Mouse (Mus musculus): ENCODE data around the gene Cyp2b23. TPM values are rescaled to one million over a fixed set of nuclear protein-coding genes. Genes with fewer than 3 reads are reported as not detected.
"Not testable (repeated sequence)": the region's sequence is repeated elsewhere in the genome, so short reads cannot be mapped to it uniquely, and the experiment has no call there.

Gene Cyp2b23
- total and polyA plus RNA-seq, 3 experiments, result not detected

GRCm38 (mm10) chr7:26666011-26666410 is 20.2 kb downstream of the Cyp2b23 start:
- Histone ChIP-seq H3K36me3 (ENCODE audit: control insufficient read depth in 1 of 2, insufficient read depth in 2 of 2, low read length in 2 of 2) (no peaks in the 10 kb centered on the region), H3K4me1 (ENCODE audit: control insufficient read depth in 1 of 2, insufficient read depth in 2 of 2, low read length in 2 of 2) (no peaks in the 10 kb centered on the region), H3K9ac (ENCODE audit: control insufficient read depth, low read depth, low read length, poor library complexity, severe bottlenecking) (no peak overlapping the region), H3K27ac (ENCODE audit: control insufficient read depth, low read depth, low read length) (no peak overlapping the region), H3K27me3 (ENCODE audit: control insufficient read depth in 1 of 2, insufficient read depth in 2 of 2, low read length in 2 of 2) (no peaks in the 10 kb centered on the region), H3K9me3 (replicated peaks; ENCODE audit: insufficient read depth, low read length) (no peaks in the 10 kb centered on the region), H3K79me2 (ENCODE audit: control insufficient read depth, insufficient read depth, low read length, poor library complexity) (no peaks in the 10 kb centered on the region), H3K4me3 (ENCODE audit: control insufficient read depth in 1 of 2, insufficient read depth in 1 of 2, low read depth in 2 of 2, low read length in 2 of 2) (no peak overlapping the region)
- no peak for TF ChIP-seq HCFC1 (IDR thresholded peaks at IDR 0.05; ENCODE audit: low read depth, low read length)
- TF ChIP-seq SMC3 (IDR thresholded peaks at IDR 0.05; ENCODE audit: low read depth, low read length), result no peak
- no peak for TF ChIP-seq UBTF (IDR thresholded peaks at IDR 0.05; ENCODE audit: borderline replicate concordance, insufficient read depth, low read depth, low read length)
- no peak for TF ChIP-seq GABPA (IDR thresholded peaks at IDR 0.05; ENCODE audit: low read depth, low read length)
- TF ChIP-seq MYC (IDR thresholded peaks at IDR 0.05; ENCODE audit: low read depth, low read length), result no peak
- no peak for TF ChIP-seq USF1 (IDR thresholded peaks at IDR 0.05; ENCODE audit: low read depth, low read length)
- no peak for TF ChIP-seq GATA1 (IDR thresholded peaks at IDR 0.05; ENCODE audit: low read depth, low read length)
- no peak for TF ChIP-seq MEF2A (IDR thresholded peaks at IDR 0.05; ENCODE audit: extremely low read depth, insufficient replicate concordance, low read depth, low read length, poor library complexity, severe bottlenecking)
- TF ChIP-seq ELF1 (IDR thresholded peaks at IDR 0.05; ENCODE audit: low read depth, low read length), result no peak
- TF ChIP-seq MAZ (IDR thresholded peaks at IDR 0.05; ENCODE audit: low read depth, low read length), result no peak
- no peak for TF ChIP-seq BHLHE40 (IDR thresholded peaks at IDR 0.05; ENCODE audit: borderline replicate concordance, low read depth, low read length)
- no peak for TF ChIP-seq MAFK (IDR thresholded peaks at IDR 0.05; ENCODE audit: borderline replicate concordance, low read depth, low read length)
- TF ChIP-seq USF2 (IDR thresholded peaks at IDR 0.05; ENCODE audit: borderline replicate concordance in 1 of 2, insufficient read depth in 1 of 2, low read depth in 1 of 2, low read length in 2 of 2), result no peak
- no peak for TF ChIP-seq MAX (IDR thresholded peaks at IDR 0.05; ENCODE audit: low read length)
- no peak for TF ChIP-seq RAD21 (IDR thresholded peaks at IDR 0.05; ENCODE audit: low read depth, low read length)
- no peak for TF ChIP-seq SIN3A (IDR thresholded peaks at IDR 0.05; ENCODE audit: low read length)
- no peak for TF ChIP-seq TCF12 (IDR thresholded peaks at IDR 0.05; ENCODE audit: low read depth, low read length)
- TF ChIP-seq RCOR1 (IDR thresholded peaks at IDR 0.05; ENCODE audit: low read depth, low read length), result no peak
- TF ChIP-seq TBP (IDR thresholded peaks at IDR 0.05; ENCODE audit: low read depth, low read length), result no peak
- DNase-seq (ENCODE audit: low read depth, low spot score), result no peak

GRCm38 (mm10) chr7:26618364-26618763 is 67.9 kb downstream of the Cyp2b23 start, which contains the start of gene Vmn1r185:
Gene Vmn1r185 (minus strand): TSS chr7:26618464.
- not testable (repeated sequence) for H3K9me3 ChIP-seq (replicated peaks; ENCODE audit: insufficient read depth, low read length); DNase-seq (ENCODE audit: low read depth, low spot score); H3K4me3 ChIP-seq (ENCODE audit: control insufficient read depth in 1 of 2, insufficient read depth in 1 of 2, low read depth in 2 of 2, low read length in 2 of 2); H3K36me3 ChIP-seq (ENCODE audit: control insufficient read depth in 1 of 2, insufficient read depth in 2 of 2, low read length in 2 of 2); H3K9ac ChIP-seq (ENCODE audit: control insufficient read depth, low read depth, low read length, poor library complexity, severe bottlenecking); H3K79me2 ChIP-seq (ENCODE audit: control insufficient read depth, insufficient read depth, low read length, poor library complexity); H3K27ac ChIP-seq (ENCODE audit: control insufficient read depth, low read depth, low read length); H3K27me3 ChIP-seq (ENCODE audit: control insufficient read depth in 1 of 2, insufficient read depth in 2 of 2, low read length in 2 of 2); H3K4me1 ChIP-seq (ENCODE audit: control insufficient read depth in 1 of 2, insufficient read depth in 2 of 2, low read length in 2 of 2)

Other genes with a start within 250 kb of the Cyp2b23 start
- gene Nlrp9a, start 151.4 kb downstream of the Cyp2b23 start, total RNA-seq (2012; rRNA removed), result not detected in 2 replicates
- gene Nlrp9a, start 151.4 kb downstream of the Cyp2b23 start, polyA plus RNA-seq (2012; ENCODE audit: insufficient read depth in 1 of 2, insufficient read length in 2 of 2, low read depth in 1 of 2, low replicate concordance in 2 of 2, missing spikeins in 1 of 2), result not detected
- gene Vmn1r185, start 68.0 kb downstream of the Cyp2b23 start, total RNA-seq (2012; rRNA removed), result not detected in 2 replicates
- gene Vmn1r185, start 68.0 kb downstream of the Cyp2b23 start, polyA plus RNA-seq (2012; ENCODE audit: insufficient read depth in 1 of 2, insufficient read length in 2 of 2, low read depth in 1 of 2, low replicate concordance in 2 of 2, missing spikeins in 1 of 2), result not detected
- gene Cyp2b19, start 70.7 kb upstream of the Cyp2b23 start, total RNA-seq (2012; rRNA removed), result not detected in 2 replicates
- not detected for gene Cyp2b19, start 70.7 kb upstream of the Cyp2b23 start, polyA plus RNA-seq (2012; ENCODE audit: insufficient read depth in 1 of 2, insufficient read length in 2 of 2, low read depth in 1 of 2, low replicate concordance in 2 of 2, missing spikeins in 1 of 2)
- not detected in 2 replicates for gene Cyp2g1, start 122.5 kb upstream of the Cyp2b23 start, total RNA-seq (2012; rRNA removed)
- not detected for gene Cyp2g1, start 122.5 kb upstream of the Cyp2b23 start, polyA plus RNA-seq (2012; ENCODE audit: insufficient read depth in 1 of 2, insufficient read length in 2 of 2, low read depth in 1 of 2, low replicate concordance in 2 of 2, missing spikeins in 1 of 2)
- gene Cyp2a5, start 148.9 kb upstream of the Cyp2b23 start, total RNA-seq (2012; rRNA removed), result not detected in 2 replicates
- not detected for gene Cyp2a5, start 148.9 kb upstream of the Cyp2b23 start, polyA plus RNA-seq (2012; ENCODE audit: insufficient read depth in 1 of 2, insufficient read length in 2 of 2, low read depth in 1 of 2, low replicate concordance in 2 of 2, missing spikeins in 1 of 2)